Mouse (Mus musculus): ENCODE measurements around the gene Fam20b. TPM values are rescaled to one million over a fixed set of nuclear protein-coding genes. Genes with fewer than 3 reads are reported as not detected.

Fam20b gene
- 40.7 and 42.9 TPM in 2 replicates for total RNA-seq (2021)
- long read RNA-seq, experiment 1, full-length matches to known transcripts, result 5 of 15 reads
- long read RNA-seq, experiment 1, partial matches to known transcripts, result 2 of 15 reads
- long read RNA-seq, experiment 1, other reads (novel, unspliced or antisense), result 8 of 15 reads
- long read RNA-seq, experiment 2, full-length matches to known transcripts, result 9 of 14 reads
- long read RNA-seq, experiment 2, partial matches to known transcripts, result 0 of 14 reads
- long read RNA-seq, experiment 2, other reads (novel, unspliced or antisense), result 5 of 14 reads

DNA sequence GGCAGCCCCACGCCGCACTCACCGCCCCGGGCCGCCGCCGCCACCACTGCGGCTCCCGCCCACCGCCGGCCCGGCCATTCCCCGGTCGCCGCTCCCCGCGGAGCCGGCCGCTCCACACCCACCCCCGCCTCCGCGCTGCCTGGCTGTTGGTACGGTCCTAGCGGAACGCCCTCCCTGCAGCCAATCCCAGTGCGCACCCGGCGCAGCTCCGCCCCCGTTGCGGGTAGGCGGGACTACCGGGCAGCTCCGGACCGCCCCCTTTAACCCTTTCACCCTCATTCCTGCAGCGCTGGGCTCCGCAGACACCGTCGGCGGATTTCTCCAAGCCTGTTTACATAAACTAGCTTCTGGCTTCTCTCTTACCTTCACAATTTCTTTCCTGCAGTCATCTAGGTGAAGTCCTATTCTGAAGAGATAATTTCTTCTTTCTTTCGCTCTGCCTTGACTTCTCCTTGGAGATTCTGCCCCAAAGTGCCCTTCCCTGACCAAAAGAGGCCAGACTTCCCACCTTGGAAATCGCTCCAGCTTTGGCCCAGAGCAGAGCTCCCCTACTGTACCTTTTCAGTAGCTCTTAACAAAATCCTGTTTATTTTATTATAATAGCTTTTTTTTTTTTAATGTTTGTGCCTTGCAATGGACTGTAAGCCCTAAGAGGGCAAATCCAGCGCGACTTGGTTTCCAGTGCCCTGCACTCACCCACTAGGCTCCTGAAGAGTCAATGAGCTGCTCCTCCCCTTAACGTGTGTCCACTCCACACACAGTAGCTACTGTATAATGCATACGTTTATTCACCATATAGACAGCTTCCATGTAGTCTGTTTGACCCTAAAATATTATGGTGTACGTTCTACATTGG lies at the start of gene Fam20b:
Gene Fam20b, minus strand, starts transcription at position 137 of the 856 bp plus-strand sequence.
- DNase-seq, result peak; percentile 99

DNA sequence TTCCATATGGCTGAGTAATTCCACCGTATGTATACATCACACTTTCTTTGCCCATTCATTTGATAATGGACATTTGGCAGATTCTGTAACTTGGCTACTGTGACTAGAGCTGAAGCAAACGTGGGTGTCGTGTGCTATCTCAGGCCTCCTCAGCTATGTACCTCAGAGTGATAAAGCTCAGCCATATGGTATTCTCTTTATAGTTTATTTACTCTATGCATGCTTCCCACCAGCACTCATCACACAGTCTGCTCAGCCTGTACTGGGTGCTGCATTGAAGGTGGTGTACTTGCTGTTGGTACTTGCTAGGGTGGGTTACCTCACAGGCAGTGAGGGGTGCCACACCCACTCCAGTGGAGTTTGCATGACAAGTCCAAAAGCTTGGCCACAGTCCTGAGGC lies 46.4 kb upstream of the Fam20b start:
- DNase-seq, result no peak

DNA sequence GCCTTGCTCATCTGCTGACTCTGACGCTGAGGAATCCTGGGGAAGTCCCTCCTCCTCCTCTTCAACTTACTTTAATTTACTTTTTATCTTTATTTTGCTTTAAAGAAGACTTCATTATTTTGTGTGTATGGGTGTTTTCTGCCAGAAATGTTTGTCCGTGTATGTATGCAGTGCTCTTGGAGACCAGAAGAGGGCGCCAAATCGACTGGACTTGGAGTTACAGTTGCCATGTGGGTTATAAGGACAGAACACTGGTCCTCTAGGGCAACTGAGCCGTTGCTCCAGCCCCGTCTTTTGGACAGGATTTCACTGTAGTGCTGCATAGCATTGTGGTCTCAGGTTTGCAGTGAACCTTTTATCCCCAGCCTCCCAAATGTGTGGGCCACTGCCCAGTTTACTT lies 45.7 kb upstream of the Fam20b start:
- no peak for DNase-seq

DNA sequence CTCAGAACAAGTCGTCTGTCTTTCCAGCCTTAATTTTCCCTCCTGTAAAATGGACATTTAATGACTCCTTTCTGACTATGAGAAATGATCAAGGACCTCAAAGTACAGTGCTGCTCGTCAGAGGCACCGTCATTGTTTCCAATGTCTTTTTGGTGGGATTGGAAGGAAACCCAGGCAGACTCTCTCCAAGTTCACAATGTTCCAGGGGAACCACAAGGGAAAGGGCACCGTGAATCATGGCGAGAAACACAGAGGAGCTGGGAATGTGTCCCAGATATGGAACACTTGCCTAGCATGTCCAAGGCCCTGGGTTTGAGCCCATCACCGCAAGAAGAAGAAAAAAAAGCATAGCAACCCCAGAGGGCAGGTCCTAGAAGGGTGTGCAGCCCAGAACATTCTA lies 44.4 kb upstream of the Fam20b start:
- no peak for DNase-seq

DNA sequence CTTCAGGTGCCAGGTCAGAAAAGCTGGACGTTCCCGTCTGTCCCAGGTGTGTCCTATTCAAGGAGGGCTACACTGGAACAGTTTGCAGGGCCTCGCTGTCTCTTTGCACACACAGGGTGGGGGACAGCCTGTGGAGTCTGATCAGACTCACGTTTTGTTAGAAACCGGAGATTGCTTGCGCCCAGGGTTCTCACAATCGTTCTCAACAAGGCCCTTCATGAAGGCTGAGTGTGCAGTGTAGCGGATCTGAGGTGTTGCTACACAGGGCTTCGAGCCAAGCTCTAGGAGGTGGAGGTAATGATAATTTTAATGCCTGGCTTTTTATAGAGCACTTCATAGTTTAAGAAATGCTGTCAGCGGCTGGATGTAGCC lies 42.5 kb upstream of the Fam20b start:
- DNase-seq, result no peak

DNA sequence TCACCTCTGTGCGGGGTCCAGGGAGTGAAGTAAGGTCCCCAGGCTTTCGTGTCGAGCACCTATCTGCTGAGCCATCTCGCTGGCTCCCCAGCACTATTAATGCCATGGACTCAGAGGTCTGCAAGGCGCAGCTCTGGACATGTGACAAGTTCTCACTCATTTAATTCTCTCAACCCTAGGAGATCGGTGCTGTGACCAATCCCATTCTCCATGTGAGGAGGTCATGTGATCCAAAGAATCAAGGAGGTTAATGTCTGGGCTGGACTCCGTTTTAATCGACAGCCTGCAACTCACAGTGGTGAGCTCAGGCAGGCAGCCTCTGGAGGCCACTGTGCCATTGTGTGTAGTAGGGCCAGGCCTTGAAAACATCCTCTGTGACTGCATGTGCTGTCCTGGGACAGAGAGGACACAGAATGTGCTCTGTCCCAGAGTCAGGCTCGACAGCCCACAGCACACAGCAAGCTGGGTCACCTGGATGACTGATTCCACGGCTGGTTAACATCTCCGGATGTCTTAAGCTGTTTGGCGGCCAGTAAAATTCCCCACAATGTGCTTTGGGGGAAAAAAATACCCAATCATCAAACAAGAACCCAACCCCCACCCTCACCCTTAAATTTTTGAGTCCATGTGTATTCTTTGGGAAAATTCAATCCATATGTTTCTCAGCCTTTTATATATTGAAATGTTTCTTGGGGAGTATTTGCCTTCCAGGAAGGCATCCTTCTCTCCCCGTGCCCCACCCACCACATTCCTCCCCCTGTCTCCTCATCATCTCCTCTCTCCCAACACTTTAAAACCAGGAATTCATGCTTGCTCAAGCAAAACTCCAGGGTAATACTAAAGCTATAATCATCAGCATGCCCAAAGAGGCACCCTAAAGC lies 41.9 kb upstream of the Fam20b start:
- DNase-seq, result no peak

DNA sequence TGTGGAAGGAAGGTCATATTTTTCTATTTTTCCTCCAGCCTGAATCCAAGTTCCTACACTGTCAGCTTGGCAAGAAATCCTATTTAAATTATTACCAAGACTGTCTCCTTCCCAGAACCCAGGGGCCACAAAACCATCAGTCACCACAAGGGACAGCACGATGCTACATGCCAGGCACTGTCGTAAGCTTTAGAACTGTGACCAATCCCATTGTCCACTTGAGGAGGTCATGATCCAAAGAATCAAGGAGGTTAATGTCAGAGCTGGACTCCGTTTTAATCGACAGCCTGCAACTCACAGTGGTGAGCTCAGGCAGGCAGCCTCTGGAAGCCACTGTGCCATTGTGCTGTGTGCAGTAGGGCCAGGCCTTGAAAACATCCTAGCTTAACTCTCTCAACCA lies 39.4 kb upstream of the Fam20b start:
- DNase-seq, result no peak

DNA sequence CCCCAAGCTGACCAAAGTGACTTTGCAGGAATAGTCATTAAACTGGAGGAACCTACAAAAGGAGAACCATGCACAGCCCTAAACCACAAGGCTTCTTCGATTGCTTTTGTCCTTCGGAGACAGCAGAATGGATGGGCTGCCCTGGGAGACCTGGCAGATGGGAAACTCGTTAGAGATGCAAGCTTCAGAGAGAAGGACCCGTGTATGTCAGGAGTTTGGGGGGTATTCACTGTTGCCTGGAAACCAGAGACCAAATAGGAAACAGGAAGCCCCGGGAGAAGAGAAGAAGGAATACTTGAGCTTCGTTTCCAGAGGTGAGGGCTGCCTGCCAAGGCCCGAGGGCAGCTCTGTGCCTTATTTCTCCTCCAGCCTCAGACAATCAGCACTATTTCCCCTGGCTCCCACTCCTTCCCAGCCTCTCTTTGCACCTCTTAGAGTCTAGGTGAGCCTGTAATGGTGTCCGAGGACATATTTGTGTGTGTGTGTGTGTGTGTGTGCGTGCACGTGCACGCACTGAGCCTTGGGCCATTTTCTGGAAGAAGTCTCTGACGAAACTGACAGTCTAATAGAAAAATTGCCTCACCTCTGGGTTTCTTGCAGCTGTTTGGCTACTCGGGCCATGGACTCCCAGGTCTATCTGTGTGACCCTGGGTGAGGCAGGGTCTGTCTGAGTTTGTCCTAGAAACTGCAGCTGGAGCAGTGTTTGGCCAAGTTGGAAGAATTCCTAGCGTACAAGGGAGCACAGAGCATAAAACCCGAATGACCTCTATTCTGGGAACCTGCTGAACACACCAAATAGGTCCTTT lies 35.9 kb upstream of the Fam20b start:
- peak; percentile 12 for DNase-seq

DNA sequence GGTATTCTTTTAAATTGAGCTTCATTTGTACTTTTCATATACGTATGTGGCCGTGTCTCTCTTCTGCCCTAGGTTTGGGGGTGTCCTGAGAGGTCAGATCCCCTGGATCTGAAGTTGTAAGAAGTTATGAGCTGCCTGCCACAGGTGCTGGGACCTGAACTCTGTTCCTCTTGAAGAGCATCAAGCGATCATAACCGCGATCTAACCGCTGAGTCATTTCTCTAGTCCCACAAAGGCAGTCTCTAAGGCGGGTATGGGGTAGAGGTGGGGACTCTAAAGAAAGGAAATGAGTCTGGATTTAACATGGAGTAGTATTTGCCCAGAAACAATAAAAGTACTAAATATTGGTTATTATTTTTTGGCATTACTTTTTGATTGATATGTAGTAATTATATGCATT lies 34.1 kb upstream of the Fam20b start:
- no peak for DNase-seq

DNA sequence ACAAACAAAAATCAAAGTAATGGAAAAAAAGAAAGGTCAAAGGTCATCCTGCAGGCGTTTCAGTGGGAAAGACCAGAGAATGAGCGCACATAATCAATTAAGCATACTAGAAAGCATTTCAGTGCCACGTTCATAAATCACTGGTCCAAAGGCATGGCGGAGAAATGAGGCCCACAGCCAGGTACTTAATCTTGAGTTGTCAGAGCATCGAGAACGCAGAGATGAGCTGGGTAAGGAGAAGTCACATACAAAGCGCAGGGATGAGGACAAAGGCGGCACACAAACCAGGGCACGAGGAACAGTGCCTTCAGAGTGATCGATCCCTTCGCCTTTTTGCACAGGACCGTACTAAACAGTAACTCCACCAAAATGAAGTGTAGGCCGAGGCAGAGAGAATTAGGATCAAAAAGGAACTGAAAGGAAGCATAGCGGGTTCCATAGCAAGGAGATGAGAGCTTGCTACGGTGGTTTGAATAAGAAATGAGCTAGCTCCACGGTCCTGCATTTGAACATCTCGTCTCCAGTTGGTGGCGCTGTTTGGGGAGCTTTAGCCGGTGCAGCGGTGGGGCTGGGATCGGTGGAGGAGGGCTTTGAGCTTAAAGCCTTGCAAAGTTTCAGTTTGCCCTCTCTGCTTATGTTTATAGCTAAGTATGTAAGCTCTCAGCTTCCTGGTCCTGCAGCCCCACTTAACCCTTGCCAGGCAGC lies 33.3 kb upstream of the Fam20b start:
- DNase-seq, result peak; percentile 90

DNA sequence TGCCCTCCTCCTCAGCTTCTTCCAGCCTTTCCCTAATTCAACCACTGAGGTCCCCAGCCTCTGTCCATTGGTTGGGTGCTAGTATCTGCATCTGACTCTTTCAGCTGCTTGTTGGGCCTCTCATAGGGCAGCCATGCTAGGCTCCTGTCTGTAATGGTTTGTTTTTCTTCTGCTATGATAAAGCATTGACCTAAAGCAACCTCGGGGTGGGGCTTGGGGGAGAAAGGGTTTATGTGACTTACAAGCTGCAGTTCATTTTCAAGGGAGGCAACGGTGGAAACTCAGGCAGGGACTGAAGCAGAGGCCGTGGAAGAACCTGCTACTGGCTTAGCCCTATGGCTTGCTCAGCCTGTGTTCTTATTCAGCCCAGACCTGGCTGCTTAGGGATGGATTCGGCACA lies 31.4 kb upstream of the Fam20b start:
- DNase-seq, result no peak

DNA sequence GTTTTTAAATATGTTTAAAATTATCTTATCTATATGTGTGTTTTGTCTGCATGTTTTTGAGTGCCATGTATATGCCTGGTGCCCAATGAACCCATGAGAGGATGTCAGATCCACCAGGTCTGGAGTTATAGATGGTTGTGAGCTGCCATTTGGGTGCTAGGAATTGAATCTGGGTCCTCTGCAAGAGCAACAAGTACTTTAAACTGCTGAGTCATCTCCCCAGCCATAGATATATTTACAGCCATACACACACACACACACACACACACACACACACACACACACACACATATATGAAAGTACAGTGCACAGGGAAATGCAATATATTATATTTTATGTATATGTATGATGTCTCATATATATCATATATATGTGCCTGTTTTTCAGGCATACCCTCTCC lies 30.2 kb upstream of the Fam20b start:
- no peak for DNase-seq

DNA sequence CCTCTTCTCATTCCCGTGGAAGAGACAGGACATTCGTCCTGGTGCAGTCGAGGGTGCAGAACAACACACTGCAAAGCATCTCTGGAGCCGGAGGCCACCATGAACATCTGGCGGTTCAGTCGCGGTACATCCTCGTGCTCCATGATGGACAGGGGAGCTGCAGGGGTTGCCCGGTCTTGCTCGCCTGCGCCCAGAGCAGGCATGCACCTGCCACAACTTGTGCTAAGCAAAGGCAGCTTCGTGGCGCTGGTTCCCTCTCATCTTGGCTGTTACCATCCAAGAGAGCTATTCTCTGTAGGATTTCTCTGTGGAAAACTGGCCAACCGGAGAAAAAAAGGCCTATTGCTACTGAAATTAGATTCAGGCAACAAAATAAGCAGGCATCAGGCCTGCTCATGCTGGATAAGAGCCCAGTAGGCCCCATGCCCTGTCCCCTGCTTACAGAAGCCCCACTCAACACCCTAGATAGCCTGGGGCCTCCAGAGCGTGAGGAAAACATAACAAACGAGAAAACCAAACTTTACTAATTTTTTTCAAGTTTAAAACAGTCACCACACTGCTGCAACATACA lies 29.6 kb upstream of the Fam20b start:
- DNase-seq, result no peak

DNA sequence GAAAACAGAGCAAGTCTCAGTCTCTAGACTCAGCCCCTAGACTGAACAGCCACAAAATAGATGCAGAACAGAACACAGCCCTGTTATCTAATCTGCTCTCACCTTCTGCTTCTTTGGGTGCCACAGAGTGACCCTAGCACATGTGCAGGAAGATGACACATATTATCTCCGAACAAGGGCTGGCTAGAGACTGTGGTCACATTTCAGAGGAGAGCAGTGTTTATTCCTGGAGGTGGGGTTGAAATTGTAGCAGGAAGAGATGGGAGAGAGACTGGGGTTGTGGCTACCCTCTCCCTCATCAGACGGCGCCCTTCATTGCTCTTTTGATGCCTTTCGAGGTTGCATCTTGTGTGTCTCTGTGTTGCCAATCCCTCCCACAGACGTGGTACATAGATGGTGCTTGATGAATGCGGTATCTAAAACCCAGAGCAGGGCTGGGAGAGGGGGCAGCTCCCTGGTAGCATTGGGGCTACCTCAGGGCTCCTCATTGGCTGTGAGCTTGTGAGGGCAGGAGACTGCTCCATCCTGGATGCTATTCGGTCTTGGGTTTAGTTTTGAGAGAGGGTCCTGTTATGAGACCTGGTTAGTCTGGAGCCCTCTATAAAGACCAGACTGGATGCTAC lies 26.4 kb upstream of the Fam20b start:
- DNase-seq, result no peak

DNA sequence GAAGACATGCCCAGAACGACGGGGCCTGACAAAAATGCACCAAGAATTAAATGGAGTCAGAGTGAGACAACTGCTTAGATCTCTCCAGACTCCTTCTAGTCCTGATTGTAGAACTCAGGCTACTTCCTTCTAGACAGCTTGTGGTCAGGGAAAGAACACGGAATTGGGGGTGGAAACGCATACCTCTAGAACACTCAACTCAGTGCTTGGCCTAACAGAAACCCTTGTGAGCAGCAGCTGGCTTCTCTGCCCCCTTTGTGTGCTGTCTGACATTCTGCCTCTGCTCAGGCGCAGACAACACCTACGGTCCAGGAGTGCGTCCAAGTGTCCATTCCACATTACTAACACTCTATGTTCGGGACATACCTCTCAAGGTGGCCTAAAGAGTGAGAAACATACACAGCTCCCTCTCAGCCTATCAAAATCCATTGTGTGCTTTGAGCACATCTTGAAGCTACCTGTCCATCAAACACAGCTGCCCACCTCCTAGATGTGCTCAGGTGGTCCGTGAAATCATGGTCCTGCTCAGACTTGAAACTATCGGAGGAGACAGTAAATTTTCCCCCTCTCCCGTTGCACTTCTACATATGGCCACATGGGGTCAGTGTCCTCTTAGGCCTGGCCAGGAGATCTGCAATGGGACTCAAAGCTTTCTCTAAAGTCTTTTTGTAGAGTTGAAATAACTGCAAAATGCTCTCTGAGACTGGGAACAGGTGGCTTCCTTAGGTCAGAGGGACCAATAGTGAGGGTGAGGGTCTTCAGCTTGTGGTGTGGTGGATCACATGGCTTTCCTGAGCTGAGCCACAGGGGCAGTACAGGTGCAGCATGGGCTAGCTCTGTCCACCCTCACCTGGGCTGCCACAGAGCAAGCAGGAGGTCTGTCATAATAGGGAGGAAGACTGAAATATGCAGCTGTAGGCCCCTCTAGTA lies 22.9 kb upstream of the Fam20b start:
- peak; percentile 75 for DNase-seq

DNA sequence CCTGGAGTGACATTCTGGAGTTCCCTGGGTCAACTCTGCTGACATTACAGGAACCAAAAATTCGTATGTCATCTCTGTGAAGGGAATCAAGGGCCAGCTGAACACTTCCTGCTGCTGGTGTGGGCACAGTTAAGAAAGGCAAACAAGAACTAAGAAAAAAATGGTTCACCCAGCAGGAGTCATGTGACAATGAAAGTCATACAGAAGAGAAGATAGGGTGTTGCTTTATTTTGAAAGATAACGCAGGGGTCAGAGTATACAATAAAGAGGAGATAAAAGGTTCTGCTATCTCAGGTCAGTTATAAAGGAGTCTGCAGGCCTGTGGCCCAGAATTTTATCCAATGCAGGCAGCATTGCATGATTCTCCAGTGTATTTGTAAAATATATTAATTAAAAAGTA lies 16.9 kb upstream of the Fam20b start:
- no peak for DNase-seq

DNA sequence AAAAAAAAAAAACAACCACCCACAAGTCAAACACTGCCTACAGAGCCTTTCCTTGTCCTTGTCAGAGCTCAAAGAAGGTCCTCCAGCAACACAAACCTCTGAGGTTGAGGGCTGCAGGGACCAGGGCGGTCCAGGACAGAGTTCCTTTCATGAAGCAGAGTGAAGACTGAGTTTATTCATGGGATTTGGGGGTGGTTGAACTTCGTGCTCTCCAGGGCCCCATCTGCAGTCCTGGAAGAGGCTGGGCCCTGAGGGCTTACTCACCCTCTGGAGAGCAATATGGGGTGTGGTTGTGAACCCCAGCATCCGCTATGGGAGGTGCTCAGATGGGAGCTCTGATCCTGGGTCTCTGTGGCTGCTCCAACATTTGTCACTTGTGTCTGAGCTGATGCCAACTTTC lies 15.1 kb upstream of the Fam20b start:
- no peak for DNase-seq

DNA sequence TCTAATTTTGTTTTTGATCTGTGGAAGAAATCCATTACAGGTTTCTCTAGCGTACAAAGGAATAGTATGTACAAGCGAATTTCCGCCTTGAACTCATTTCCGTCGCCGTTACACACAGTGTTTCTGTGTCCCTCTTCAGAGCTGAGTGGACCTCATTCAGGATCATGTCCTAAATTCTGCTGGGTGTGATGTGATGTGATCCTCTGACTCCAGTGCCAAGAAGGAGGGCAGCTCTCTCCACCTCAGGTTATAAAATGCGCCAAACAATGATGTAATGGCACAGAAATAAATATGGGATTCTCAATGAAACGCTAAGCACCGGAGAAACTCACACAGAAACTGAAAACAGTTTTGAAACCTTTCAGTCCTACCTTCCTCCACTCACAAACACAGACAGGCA lies 14.7 kb upstream of the Fam20b start:
- no peak for DNase-seq

DNA sequence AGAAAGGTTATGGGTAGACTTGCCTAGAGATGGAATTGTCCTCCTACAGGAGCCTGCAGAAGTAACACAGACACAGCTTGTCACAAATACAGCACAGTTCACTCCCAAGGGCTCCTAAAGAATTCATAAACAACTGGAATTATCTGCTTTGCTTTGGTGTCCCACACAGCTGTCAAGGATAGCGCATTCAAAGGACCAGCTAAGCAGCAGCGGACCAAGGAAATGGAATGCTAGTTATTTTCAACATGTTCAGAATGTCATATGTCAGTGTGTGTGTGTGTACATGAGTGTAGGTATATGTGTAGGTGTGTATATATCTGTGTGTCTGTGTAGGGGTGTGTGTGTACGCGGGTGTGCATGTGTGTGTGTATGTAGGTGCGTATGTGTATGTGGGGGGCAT lies 14.1 kb upstream of the Fam20b start:
- DNase-seq, result no peak
